Mouse (Mus musculus) intestine, postnatal 0 days (tissue): Measurements from ENCODE around the gene Marcks. TPM values are rescaled to one million over a fixed set of nuclear protein-coding genes. Genes with fewer than 3 reads are reported as not detected.
"Not testable (repeated sequence)": the region's sequence is repeated elsewhere in the genome, so short reads cannot be mapped to it uniquely, and the experiment has no call there.

Source experiments
- ATAC-seq: fragments of 200-750 bp; cut with Nextera tagmentation; 2 replicates; pipeline ENCODE4 v1.8.0; 2017; ENCODE audit warnings: mild to moderate bottlenecking, moderate TSS enrichment, moderate library complexity
- H3K27ac ChIP-seq: fragments of 300-500 bp; sonication (generic); 2 replicates; pipeline ENCODE4 v1.5.1; 2014; ENCODE audit warnings: mild to moderate bottlenecking, low read depth, low read length, moderate library complexity
- H3K27me3 ChIP-seq: fragments of 300-500 bp; sonication (generic); replicated peaks from 2 replicates; pipeline ENCODE4 v1.6.1; 2014; ENCODE audit warnings: low read length, mixed read lengths; ENCODE audit not compliant: control insufficient read depth, insufficient read depth
- H3K36me3 ChIP-seq: fragments of 300-500 bp; sonication (generic); 2 replicates; pipeline ENCODE4 v1.6.1; 2014; ENCODE audit warnings: mild to moderate bottlenecking, moderate library complexity; ENCODE audit not compliant: control insufficient read depth, insufficient read depth
- H3K4me1 ChIP-seq: fragments of 300-500 bp; sonication (generic); replicated peaks from 2 replicates; pipeline ENCODE4 v1.6.1; 2014; ENCODE audit warnings: antibody characterized with exemption, low read length, mixed read lengths; ENCODE audit not compliant: control insufficient read depth, insufficient read depth
- H3K4me2 ChIP-seq: fragments of 300-500 bp; sonication (generic); replicated peaks from 2 replicates; pipeline ENCODE4 v1.6.1; 2014; ENCODE audit warnings: low read depth, mild to moderate bottlenecking, moderate library complexity
- H3K4me3 ChIP-seq: fragments of 300-500 bp; sonication (generic); 2 replicates; pipeline ENCODE4 v1.5.1; 2014; ENCODE audit warnings: low read depth, low read length
- H3K9ac ChIP-seq: fragments of 300-500 bp; sonication (generic); 2 replicates; pipeline ENCODE4 v1.6.1; 2014; ENCODE audit warnings: mild to moderate bottlenecking, low read depth, low read length
- H3K9me3 ChIP-seq: fragments of 300-500 bp; sonication (generic); 2 replicates; pipeline ENCODE4 v1.6.1; 2016; ENCODE audit warnings: mixed run types; ENCODE audit not compliant: control insufficient read depth
- CTCF ChIP-seq: sonication (generic); IDR thresholded peaks from 2 replicates; pipeline ENCODE4 v1.5.1; 2016; ENCODE audit warnings: low read depth, mild to moderate bottlenecking, control low read depth, antibody characterized with exemption, moderate library complexity
- WGBS: fragments of 180-500 bp; shearing (Covaris S2); extraction: QIAGEN DNeasy Blood & Tissue Kit; methylation state at CpG from one replicate; pipeline ENCODE4 v1.1.7; 2014; 5-methylcytosine and 5-hydroxymethylcytosine counted together
- polyA plus RNA-seq: library from polyadenylated mRNA; unstranded; fragments of >200 nt; fragmentation: Nextera tagmentation; extraction: Ambion mirVana; gene quantifications from 2 replicates; pipeline ENCODE4 v1.2.1, GENCODE M21; 2015

Gene Marcks
- polyA plus RNA-seq, 1 experiment from 2014 or later = 34.7 TPM

DNA sequence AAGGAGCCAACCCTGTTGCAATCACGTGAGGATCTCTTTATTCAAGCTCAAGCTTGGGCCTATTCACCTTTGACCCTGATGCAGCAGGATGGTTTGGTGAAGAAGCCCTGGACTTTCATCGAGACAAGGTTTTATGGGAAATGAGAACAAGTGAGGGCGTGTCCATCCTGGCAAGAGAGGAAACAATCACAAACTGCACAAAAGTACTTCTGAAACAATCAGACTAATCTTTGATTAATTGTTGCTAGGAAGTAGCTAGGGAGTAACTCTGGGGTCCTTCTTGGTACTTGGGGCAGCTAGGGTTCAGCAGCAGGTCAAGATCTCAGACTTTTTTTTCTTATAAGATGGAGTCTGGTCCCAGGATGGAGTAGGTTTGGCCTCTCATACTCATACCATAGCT, 48.3 kb downstream of the Marcks start:
- H3K4me3 ChIP-seq = no peak overlapping the region
- no peaks in the 10 kb centered on the region for H3K27me3 ChIP-seq
- H3K4me2 ChIP-seq = no peak overlapping the region
- H3K4me1 ChIP-seq = no peaks in the 10 kb centered on the region
- 77% methylated on average over 3 of the region's 3 CpGs for WGBS
- ATAC-seq = no peak
- H3K9me3 ChIP-seq = no peaks in the 10 kb centered on the region
- H3K27ac ChIP-seq = no peak overlapping the region
- H3K36me3 ChIP-seq = no peaks in the 10 kb centered on the region
- H3K9ac ChIP-seq = no peak overlapping the region
- TF ChIP-seq CTCF = no peak

DNA sequence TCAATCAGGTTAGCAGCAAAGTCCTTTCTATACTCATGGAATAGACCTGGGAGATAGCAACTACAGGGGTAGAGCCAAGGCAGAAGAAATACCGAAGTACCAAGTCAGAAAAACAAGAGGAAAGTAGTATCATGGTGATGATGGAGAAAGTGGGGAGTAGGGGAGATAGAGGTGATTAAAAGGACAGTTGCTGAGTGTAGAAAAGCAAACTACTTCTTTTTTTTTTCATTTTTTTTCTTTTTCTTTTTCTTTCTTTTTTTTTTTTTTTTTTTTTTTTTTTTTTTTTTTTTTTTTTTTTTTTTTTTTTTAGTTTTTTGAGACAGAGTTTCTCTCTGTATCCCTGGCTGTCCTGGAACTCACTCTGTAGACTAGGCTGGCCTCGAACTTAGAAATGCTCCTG, 54.6 kb downstream of the Marcks start:
- not testable (repeated sequence) for H3K4me3 ChIP-seq, H3K4me2 ChIP-seq, ATAC-seq, H3K27me3 ChIP-seq, H3K9me3 ChIP-seq, H3K9ac ChIP-seq, H3K36me3 ChIP-seq, H3K4me1 ChIP-seq, H3K27ac ChIP-seq
- WGBS = 92% methylated on average over 2 of the region's 2 CpGs

Other genes with a start within 250 kb of the Marcks start
- gene Hdac2, start 164.4 kb downstream of the Marcks start, polyA plus RNA-seq = 63.3 and 68.6 TPM in 2 replicates